Mouse (Mus musculus) ZHBTc4 (cell line): ENCODE results near the gene Gm9945.

Experiments used
- DNase-seq: peaks from one replicate; pipeline ENCODE4 v3.0.0-alpha.2; 2011; ENCODE audit warnings: low read depth, low spot score

The Gm9945 gene

DNA sequence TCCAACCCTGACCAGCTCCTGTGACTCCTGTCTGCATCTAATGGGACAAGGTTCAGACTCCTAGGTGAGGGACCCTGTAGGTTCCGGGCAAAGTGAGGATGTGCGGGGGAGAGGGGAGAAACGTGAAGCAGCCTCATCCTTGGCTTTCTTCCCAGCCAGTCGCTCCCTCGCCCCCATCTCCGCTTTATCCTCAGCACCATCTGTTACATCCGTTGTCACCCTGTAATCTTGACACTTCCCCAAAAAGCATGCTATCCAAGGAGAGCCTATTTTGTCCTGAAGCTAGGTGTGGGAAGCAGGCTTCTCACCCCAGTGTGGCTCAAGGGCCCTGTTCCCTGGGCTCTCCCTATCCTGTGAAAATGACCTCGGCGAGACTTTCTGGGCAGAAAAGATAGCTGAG lies 43.0 kb downstream of the Gm9945 start:
- no peak for DNase-seq

GRCm38 (mm10) chr11:53523545-53524405 lies 43.8 kb downstream of the Gm9945 start:
- no peak for DNase-seq

DNA sequence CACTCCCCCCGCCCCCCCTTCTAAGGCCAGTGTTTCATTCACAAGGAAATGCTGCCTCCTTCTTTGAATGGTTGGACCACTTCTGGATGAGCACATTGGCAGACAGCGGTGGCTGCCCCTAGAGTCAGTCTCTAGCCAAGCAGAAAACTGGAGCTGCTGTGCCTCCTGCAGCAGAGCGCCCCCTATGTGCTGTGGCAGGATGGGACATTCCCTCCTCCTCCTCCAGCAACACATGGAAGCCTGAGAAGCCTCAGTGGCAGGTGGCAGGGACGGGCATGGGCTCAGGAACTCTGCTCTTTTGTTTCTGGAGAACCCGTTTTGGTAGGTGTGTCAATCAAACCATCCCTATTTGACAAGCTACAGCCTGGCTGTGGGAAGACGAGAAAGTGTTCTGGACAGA lies 44.9 kb downstream of the Gm9945 start:
- DNase-seq: peak; percentile 80

GRCm38 (mm10) chr11:53525461-53525860 lies 45.5 kb downstream of the Gm9945 start:
- peak; percentile 93 for DNase-seq

DNA sequence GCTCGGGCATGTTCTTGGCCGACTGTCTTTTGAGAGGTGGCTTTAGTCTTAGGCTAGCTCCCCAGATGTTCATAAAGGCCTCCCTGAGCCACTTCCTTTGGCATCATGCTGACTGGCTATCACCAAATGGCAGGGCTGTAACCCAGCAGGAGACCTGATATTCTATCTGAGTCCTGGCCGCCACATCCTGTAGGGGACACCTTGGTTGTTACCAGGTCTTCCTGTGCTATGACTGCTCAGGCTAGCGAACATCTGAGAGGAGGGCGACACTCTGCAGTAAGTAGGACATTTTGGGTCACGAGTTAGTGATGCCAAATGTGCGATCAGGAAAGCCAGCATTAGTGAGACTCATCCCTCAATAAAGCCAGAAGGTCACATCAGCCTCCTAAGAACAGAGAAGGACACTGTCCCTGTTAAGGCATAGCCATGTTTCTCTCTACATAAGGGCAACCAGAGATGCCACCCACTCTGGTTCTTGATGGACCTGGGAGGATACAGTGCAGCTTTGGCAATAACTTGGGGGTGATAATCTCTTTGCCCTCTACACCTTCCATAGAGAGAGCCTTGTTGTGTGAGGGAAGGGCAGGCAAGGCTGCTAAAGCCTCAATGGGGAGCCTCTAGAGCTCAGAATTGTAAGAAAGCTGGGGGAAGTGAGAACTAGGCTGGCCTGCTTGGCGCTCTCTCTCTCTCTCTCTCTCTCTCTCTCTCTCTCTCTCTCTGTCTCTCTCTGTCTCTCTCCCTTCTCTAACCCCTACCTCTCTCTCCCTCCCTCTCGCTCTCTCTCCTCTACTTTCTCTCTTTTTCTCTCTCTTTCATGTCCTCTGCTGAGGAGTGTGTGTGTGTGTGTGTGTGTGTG lies 48.7 kb downstream of the Gm9945 start:
- DNase-seq: no peak

DNA sequence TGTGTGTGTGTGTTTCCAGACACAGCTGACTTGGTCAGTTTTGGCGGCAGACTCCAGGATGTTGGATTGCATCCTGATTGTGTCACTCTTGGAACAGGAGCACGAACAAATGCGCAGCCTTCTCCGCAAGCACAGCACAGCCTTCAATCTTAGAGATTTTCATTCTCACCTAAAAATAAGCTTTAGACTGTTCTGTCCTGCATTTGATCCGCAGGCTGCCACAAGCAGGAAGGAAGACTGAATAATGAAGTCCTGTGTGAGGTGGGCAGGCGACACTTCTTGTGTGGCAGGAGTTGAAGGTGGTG lies 49.2 kb downstream of the Gm9945 start:
- DNase-seq: no peak

DNA sequence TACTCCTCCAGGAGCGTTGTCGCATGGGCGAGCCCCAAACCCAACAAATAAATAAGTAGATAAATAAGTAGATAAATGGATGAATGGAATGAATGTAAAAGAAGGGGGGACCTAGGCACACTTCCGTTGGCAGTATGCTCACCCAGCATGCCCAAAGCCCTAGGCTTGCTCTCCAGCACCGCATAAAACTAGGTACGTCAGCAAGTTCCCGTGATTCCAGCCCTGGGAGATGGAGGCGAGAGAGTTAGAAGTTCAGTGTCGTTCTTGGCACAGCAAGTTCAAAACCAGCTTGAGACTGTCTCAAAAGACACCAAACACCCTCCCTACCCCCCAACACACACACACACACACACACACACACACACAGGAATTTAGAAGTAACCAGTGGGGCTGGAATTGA lies 50.0 kb downstream of the Gm9945 start:
- DNase-seq: no peak
